Mouse (Mus musculus): ENCODE measurements at regions not wholly inside any gene's neighbourhood (a gene's known extent, or its start where the extent isn't known, plus 50 kb on each side); places are given as distances from the start of the nearest gene placed in this dataset.

GRCm38 (mm10) chr8:92010412-92010811 lies 208.5 kb upstream of the Irx3 start:
- no peak for ATAC-seq (replicated peaks; ENCODE audit: low FRiP score, poor library complexity, severe bottlenecking)

GRCm38 (mm10) chr8:92008616-92009610 lies 207.0 kb upstream of the Irx3 start:
- no peak for ATAC-seq (replicated peaks; ENCODE audit: low FRiP score, poor library complexity, severe bottlenecking)

GRCm38 (mm10) chr8:92005091-92005490 lies 203.2 kb upstream of the Irx3 start:
- no peak for ATAC-seq (replicated peaks; ENCODE audit: low FRiP score, poor library complexity, severe bottlenecking)

DNA sequence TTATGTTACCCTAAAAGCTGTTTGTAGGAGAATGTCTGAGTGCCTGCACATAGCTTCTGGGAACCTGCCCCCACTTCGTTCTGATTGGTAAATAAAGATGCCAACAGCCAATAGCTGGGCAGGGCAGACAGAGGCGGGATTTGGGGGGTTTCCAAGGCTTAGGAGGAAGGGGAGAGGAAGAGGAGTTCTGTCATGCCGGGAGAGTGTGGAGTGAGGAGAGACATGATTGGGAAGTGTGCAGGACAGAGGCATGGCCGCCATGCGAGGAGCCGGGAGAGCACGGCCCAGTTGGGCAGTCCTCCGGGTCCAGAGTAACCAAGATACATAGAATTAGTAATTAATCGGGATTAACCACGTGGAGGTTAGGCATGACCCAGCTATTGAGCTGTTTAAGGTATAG lies 202.7 kb upstream of the Irx3 start:
- ATAC-seq (replicated peaks; ENCODE audit: low FRiP score, poor library complexity, severe bottlenecking), result no peak

GRCm38 (mm10) chr8:92000368-92000767 lies 198.5 kb upstream of the Irx3 start:
- ATAC-seq (replicated peaks; ENCODE audit: low FRiP score, poor library complexity, severe bottlenecking), result no peak

- no peak for ATAC-seq (replicated peaks; ENCODE audit: low FRiP score, poor library complexity, severe bottlenecking)
Measured at GRCm38 (mm10) chr8:91999661-92000060, 197.8 kb upstream of the Irx3 start.

- ATAC-seq (replicated peaks; ENCODE audit: low FRiP score, poor library complexity, severe bottlenecking), result no peak
Measured at GRCm38 (mm10) chr8:91999189-91999588, 197.3 kb upstream of the Irx3 start.

DNA sequence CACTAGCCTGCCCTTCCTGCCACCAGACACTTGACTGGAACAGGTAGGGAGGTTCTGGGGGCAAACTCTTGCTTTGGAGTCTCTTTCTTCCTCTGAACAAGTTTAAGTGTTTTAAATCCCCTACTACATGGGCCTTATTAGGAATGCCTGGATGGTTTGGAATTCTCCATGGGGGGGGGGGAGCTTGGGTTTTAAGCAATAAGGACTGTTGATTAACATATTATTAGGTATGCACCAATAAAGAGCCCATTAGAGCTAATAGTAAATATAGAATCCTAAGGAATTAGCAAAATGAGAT lies 196.0 kb upstream of the Irx3 start:
- no peak for ATAC-seq (replicated peaks; ENCODE audit: low FRiP score, poor library complexity, severe bottlenecking)

DNA sequence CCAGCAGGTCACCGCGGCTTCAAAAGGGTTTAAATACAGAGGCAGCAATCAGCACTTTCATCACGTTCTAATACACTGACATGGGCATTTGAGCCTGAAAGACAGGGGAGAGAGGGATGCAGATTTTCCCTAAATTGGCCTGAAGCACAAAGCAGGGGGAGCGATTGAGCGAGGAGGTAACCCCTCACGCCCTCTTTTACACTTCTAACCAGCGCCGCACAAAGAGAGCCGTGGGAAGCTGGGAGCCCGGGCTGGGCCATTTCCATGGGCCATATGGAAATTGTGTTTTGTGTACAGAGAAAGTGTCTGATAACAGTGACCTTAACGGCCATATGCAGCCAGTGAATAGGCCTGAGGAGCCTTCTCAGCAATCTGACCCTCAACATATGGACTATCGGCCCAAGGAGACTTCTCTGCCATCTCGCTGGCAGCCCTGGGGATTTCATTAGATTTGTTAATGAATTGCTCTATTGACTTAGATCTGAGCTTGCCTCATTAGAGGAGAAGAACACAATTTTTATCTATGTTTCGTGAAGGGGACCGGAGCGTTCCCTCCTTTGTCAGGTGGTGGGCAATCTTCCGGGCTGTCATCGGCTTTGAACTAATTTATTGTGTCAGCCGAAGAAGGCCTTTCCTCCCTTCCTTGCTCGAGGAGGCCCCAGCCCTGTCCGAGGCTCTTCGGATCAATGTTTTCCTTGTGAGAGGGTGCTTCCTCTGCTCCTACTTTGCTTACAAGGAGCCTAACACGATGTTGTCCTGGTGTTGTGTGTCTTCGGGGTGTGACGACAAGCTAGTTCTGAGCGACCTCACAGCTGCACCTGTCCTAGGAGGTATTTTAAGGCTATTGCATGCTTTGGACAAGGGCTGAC lies 195.4 kb upstream of the Irx3 start:
- ATAC-seq (replicated peaks; ENCODE audit: low FRiP score, poor library complexity, severe bottlenecking), result no peak

DNA sequence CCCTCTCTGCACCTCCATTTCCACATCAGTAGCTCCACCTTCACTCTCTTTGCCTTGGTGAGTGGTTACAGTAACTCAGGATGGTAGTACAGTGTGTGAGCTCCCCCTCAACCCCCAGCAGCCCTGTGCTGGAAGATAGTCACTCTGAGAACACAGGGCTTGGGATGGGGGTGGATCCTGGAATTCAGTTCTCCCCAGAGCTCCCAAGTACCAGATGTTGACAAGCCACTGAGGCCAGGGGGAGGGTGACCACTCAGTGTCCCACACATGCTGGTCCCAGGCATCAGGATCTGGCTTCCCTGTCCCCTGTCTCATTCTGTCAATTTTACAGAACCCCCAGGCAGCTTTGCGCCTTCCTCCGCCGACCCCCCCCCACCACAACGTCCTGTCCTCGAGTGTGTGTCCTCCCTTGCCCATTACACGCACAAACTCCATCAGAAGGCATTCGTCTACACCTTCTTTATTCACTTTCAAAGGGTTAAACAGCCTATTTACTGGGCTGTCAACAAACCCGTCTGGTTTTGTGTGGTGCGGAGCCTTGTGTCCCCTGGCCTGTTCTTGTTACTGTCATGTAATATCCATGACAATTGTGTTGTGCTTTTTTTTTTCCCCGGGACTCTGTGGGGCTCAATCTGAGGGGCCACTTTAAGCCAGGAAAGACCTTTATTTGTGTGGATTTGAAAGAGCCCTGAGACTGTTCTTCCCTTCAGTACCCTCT lies 194.6 kb upstream of the Irx3 start:
- no peak for ATAC-seq (replicated peaks; ENCODE audit: low FRiP score, poor library complexity, severe bottlenecking)

DNA sequence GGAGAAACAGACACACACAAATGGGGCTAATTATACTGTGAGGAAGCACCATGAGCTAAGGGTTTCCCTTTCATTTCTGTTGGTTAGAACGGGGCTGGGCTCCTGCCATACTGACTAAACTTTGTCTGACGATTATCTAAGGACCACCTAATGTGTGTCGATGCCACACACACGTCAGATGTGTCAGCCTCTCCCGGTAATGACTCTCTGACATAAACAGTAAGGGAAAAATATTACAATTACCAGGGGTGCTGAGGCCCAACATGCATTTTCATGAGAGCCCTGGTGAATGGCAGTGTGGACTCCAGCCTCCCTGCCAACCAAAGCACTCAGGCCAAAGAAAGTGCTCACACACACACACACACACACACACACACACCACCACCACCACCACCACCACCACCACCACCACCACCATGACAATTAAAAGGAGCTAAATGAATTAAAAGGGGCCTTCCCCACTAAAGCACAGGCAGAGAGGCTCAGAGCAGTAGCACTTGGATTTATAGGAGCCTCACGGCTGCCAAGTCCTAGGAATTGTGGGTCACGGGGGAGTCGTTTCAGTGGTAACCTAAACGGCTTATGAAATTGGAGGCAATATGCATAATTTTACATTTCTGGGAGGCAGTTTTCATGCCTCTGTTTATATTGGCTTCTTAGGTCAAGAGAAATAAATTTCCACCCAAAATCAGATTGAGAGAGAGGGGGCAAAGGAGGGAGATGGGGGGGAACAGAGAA lies 193.7 kb upstream of the Irx3 start:
- ATAC-seq (replicated peaks; ENCODE audit: low FRiP score, poor library complexity, severe bottlenecking), result no peak

- ATAC-seq (replicated peaks; ENCODE audit: low FRiP score, poor library complexity, severe bottlenecking), result no peak
Measured at GRCm38 (mm10) chr8:91991542-91992452, 189.9 kb upstream of the Irx3 start.

GRCm38 (mm10) chr8:91990952-91991351 lies 189.1 kb upstream of the Irx3 start:
- no peak for ATAC-seq (replicated peaks; ENCODE audit: low FRiP score, poor library complexity, severe bottlenecking)

- ATAC-seq (replicated peaks; ENCODE audit: low FRiP score, poor library complexity, severe bottlenecking), result no peak
Measured at GRCm38 (mm10) chr8:91990048-91990447, 188.2 kb upstream of the Irx3 start.

- ATAC-seq (replicated peaks; ENCODE audit: low FRiP score, poor library complexity, severe bottlenecking), result no peak
Measured at GRCm38 (mm10) chr8:91988866-91989633, 187.2 kb upstream of the Irx3 start.

- ATAC-seq (replicated peaks; ENCODE audit: low FRiP score, poor library complexity, severe bottlenecking), result no peak
Measured at GRCm38 (mm10) chr8:91987854-91988253, 186.0 kb upstream of the Irx3 start.

DNA sequence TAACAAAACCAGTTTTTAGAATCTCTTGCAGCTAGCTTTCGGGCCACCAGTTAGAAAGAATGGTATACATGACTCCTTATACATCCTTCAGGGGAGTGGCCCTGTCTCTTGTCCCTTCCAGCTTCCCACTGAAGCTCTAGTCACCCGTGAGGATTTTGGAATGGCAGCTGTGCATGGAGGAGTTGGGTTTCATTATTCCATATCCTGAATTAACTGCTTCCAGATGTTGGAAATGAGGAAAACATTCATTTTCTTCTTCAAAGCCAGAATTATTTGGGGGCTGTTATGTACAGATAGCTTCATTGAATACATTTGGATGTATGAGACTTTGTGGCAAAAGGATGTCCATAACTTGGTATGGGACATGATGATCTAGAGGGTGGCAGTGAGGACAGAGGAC lies 181.3 kb upstream of the Irx3 start:
- no peak for ATAC-seq (replicated peaks; ENCODE audit: low FRiP score, poor library complexity, severe bottlenecking)
